Mouse (Mus musculus): ENCODE measurements at regions not wholly inside any gene's neighbourhood (a gene's known extent, or its start where the extent isn't known, plus 50 kb on each side); places are given as distances from the start of the nearest gene placed in this dataset.
"Not testable (repeated sequence)": the region's sequence is repeated elsewhere in the genome, so short reads cannot be mapped to it uniquely, and the experiment has no call there.

- no peak for DNase-seq
Observed at GRCm38 (mm10) chr15:37100767-37101288, 93.3 kb upstream of the Zfp706 start.

GRCm38 (mm10) chr15:37099927-37100766 lies 92.6 kb upstream of the Zfp706 start:
- DNase-seq = peak; percentile 60

GRCm38 (mm10) chr15:37099176-37099575 lies 91.6 kb upstream of the Zfp706 start:
- no peak for DNase-seq

GRCm38 (mm10) chr15:37097426-37097825 lies 89.9 kb upstream of the Zfp706 start:
- no peak for DNase-seq

- DNase-seq = not testable (repeated sequence)
Observed at GRCm38 (mm10) chr15:37091171-37091570, 83.6 kb upstream of the Zfp706 start.

GRCm38 (mm10) chr15:37083726-37084125 lies 76.2 kb upstream of the Zfp706 start:
- peak; percentile 7 for DNase-seq

GRCm38 (mm10) chr15:37081836-37082235 lies 74.3 kb upstream of the Zfp706 start:
- no peak for DNase-seq

- peak; percentile 27 for DNase-seq
Observed at GRCm38 (mm10) chr15:37080931-37081330, 73.4 kb upstream of the Zfp706 start.

- DNase-seq = no peak
Observed at GRCm38 (mm10) chr15:37080395-37080794, 72.8 kb upstream of the Zfp706 start.

- not testable (repeated sequence) for DNase-seq
Observed at GRCm38 (mm10) chr15:37074207-37074606, 66.6 kb upstream of the Zfp706 start.

GRCm38 (mm10) chr15:37072202-37072862 lies 64.8 kb upstream of the Zfp706 start:
- no peak for DNase-seq

GRCm38 (mm10) chr15:37070188-37070587 lies 62.6 kb upstream of the Zfp706 start:
- no peak for DNase-seq

- DNase-seq = no peak
Observed at GRCm38 (mm10) chr15:37067326-37067725, 59.8 kb upstream of the Zfp706 start.

- DNase-seq = no peak
Observed at GRCm38 (mm10) chr15:37065926-37066550, 58.5 kb upstream of the Zfp706 start.

- no peak for DNase-seq
Observed at GRCm38 (mm10) chr15:37065408-37065807, 57.8 kb upstream of the Zfp706 start.

- no peak for DNase-seq
Observed at GRCm38 (mm10) chr15:37063781-37064383, 56.3 kb upstream of the Zfp706 start.

GRCm38 (mm10) chr15:37062585-37062984 lies 55.0 kb upstream of the Zfp706 start:
- no peak for DNase-seq

- no peak for DNase-seq
Observed at GRCm38 (mm10) chr15:37061501-37061900, 53.9 kb upstream of the Zfp706 start.

- DNase-seq = no peak
Observed at GRCm38 (mm10) chr15:37060831-37061230, 53.3 kb upstream of the Zfp706 start.
